Mouse (Mus musculus): ENCODE data around the gene Klhl21.

Klhl21 gene

DNA sequence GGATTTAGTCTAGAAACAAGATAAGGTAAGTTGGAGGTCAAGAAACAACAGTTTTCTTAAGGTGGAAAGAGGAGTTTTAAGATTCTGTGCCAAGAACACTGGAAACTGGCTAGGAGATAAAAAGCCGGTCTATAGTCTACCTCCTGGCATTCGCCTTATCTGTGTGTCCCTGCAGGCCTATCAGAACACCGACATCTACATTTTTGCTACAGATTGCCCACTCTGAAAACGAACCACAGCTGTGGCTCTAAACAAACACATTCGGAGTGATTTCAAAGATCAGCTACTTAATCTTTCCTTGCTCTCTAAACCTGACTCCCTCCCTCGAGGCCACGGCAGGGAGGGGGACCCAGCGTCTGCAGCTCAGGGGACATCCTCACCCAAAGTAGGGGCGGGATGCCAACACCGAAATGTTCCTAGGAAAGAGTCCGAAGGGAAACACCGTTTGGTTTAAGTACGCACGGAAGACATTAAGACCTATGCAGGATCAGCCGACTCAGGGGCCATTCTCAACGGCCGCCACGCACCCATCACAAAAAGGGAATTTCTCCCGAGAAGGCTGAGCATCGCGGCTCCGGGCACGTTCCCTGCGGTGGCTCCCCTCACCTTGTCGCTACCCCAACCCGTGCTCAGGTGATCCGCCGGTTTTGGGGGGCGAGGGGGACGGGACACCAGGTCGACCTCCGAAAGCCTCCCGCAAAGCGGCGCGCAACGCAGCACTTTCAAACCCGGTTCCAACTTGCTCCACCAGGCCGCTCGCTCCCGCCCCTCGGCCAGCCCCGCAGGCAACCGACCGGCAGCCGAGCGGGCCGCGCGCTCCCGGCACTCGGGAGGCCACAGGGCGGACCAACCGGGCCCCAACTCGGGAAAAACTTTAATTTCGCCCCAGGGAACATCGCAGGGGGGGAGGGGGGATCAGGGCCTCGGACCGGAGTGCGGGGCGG lies 14.1 kb upstream of the Klhl21 start:
- ATAC-seq (ENCODE audit: insufficient number of reproducible peaks, low FRiP score, low TSS enrichment) = no peak

DNA sequence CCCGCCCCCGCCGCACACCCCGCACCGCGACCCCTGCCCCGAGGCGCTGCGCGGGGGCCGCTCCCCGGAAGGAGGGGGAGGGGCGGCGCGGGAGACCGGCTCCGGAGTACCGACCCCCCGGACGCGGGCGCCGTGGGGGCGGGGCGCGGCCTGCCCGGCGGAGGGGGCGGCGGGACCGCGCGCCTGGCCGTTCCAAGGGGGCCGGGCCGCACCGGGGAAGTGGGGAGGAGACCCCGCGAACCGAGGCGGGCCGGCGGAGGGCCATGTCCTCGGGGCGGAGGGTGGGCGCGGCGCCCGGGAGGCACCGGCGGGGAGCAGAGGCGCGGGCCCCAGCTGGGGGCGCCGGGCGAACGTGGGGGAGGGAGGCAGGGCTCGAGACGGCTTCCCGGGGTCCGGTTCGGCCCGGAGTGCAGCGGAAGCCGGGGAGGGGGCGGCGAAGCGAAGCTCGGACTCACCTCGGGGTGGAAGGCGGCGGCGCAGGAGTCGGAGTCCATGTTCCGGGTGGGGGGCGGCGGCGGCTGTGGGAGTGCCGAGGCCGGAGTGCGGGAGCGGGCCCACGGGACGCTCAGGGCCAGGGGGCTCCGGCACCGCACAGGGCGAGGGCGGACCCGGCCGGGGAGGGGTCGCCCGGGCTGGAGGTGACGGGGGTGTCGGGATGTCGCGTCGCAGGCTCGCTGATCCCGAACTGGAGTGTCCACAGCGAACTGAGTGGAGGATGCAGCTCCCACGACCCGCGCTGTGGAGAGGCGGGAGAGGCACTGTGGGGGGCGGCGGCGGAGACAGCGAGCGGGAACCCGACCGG lies 13.0 kb upstream of the Klhl21 start:
- ATAC-seq (ENCODE audit: insufficient number of reproducible peaks, low FRiP score, low TSS enrichment) = no peak

DNA sequence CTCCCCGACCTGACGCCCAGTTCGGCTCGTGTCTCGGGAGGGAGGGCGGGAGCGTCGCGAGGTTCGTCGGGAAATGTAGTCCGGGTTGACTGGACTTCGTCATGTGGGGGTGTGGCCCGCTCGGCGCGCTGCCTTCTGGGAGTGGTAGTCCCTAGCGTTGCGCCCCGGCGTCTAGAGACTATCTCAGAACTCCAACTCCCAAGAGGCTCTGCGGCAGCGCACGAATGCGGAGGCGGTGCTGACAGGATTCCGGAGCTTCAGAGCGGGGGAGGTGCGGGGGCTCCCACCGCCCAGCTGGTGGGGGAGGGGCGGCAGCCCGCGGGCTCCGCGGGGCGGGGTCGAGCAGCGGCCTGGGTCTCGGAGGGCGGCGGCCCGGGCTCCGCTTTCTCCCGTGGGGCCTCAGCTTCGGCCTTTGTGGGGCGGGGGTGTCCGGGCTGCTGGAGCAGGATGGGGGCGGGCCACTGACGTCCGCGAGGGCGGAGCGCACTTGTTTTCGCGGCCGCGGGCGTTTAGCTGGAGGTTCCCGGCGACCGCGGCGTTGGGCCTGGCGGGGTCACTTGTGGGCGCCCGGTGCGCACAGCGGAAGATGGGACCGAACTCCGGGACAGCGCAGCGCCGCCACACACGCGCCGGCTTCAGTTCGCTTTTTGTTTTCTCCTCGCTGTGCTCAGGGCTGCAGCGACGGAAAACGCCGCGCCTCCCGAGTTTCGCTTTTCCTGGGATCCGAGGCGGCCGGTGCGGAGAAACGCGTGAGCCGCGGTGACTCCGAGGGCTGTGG lies 12.2 kb upstream of the Klhl21 start, which contains the start of gene Phf13:
Phf13 (minus strand) TSS at position 86 of the 778 bp plus-strand sequence.
- peak; percentile 94 for ATAC-seq (ENCODE audit: insufficient number of reproducible peaks, low FRiP score, low TSS enrichment)

DNA sequence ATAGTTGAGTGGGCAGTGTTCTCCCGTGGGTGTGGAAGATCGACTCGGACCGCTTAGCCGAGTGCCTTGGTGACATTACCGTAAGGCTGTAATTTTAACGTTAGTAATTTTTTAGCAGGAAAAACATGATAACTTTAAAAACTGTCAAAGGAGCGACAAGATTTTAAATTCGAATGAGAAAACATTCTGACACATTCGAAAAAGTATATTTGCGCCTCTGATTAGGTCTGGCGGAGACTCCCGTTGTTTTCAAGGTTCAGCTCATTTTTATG lies 11.7 kb upstream of the Klhl21 start:
- ATAC-seq (ENCODE audit: insufficient number of reproducible peaks, low FRiP score, low TSS enrichment) = no peak

DNA sequence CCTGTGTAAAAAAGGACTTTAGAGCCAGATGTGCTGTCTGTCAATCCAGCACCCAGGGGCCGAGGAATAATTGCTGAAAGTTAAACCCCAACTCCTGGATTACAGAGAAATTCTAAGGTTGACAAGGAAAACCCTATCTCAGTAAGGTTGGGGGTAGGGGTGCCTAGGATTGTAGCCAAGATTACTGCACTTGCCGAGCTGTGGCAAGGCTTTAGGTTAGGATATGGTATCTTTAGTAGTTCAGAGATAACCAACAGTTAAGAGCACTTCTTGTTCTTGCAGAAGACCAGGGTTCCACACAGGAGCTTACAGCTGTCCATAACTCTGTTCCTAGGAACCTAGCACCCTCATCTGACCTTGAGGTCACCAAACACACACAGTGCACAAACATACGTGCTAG lies 10.9 kb upstream of the Klhl21 start:
- ATAC-seq (ENCODE audit: insufficient number of reproducible peaks, low FRiP score, low TSS enrichment) = no peak

DNA sequence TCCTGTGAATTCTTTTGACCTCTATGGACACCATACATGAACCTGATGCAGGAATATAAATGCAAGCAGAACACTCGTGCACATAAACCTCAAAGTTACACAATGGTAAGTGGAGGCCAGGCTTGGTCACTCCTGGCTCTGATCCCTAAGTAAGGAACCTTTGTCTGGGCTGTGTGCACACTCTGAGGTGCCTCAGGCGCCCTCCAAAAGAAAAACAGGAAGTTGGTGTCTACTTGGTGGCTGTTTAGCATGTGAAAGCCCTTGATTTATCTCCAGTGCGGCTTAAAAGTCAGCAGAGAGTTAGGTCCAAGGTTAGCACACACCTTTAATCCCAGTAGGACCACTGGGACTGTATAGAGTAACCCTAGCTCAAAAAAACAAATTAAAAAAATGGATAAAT lies 9.1 kb upstream of the Klhl21 start:
- ATAC-seq (ENCODE audit: insufficient number of reproducible peaks, low FRiP score, low TSS enrichment) = no peak

DNA sequence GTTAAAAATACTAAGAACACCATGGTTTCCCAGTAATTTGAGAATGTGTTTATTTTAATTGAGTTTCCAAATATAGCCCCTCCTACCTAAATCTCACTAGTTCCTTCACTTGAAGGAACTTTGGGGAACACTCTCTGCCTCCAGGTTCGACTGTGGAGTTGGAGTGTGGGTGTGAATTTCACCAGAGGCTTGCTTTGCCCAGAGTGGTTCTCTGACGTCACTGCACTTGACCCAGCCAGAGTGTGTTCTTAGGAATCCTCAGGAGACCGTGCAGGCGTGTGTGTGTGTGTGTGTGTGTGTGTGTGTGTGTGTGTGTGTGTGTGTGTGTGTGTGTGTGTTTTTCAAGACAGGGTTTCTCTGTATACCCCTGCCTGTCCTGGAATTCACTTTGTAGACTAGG lies 7.7 kb upstream of the Klhl21 start:
- no peak for ATAC-seq (ENCODE audit: insufficient number of reproducible peaks, low FRiP score, low TSS enrichment)

DNA sequence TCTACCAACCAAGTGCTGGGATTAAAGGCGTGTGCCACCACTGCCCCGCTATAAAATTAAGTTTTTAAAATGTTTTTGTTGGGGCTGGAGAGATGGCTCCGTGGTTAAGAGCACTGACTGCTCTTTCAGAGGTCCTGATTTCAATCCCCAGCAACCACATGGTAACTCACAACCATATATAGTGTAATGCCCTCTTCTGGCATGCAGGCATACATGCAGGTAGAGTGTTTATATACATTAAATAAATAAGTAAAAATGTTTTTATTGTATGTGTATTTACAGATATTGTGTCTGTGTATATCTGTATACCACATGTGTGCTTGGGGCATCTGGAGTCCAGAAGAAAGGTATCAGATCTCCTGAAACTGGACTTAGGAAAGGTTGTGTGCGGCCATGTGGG lies 7.3 kb upstream of the Klhl21 start:
- no peak for ATAC-seq (ENCODE audit: insufficient number of reproducible peaks, low FRiP score, low TSS enrichment)

DNA sequence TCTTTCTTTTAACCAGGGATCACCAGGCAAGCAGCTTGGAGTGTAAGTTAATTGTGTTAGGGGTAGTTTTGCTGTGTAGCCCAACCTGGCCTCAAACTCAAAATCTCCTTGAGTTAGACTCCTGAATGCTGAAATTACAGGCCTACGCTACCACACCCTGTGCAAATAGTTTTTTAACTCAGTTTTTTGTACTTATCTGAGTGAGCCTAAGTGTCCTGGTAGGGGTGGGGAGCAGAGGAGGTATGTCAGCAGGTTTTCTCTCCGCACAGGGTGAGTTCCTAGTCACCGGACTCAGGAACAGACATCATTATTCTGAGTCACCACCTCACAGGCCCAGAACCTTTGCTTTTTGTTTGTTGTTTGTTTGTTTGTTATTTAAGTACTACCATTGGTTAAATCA lies 6.5 kb upstream of the Klhl21 start:
- ATAC-seq (ENCODE audit: insufficient number of reproducible peaks, low FRiP score, low TSS enrichment) = no peak

DNA sequence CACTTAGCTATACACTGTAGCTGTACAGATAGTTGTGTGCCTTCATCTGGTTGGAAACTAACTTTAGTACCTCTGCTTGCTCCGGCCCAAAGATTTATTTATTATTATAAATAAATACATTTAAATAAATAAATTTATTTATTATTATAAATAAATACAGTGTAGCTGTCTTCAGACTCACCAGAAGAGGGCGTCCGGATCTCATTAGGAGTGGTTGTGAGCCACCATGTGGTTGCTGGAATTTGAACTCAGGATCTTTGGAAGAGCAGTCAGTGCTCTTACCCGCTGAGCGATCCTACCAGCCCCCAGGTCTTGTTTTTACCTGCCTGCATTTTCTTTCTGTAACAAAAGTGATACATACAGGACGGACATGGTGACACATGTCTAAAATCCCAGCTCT lies 2.5 kb upstream of the Klhl21 start:
- ATAC-seq (ENCODE audit: insufficient number of reproducible peaks, low FRiP score, low TSS enrichment) = no peak

DNA sequence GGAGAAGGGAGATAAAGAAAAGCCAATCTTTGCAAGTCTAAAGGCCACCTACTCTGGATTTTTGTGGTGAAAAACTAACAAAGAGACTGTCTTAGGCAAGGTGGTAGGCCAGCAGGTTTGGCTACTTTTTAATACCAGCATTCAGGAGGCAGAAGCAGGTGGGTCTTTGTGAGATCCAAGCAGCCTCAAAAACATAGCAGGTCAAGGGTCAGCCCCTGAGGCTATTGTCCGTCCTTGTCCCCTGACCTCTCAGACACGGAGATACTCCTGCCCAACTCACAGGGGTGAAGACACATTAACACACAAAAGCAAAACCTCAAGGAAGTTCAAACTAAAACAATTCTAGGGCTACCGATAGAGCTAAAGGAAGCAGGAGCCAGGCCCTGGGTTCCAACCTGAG lies 1.8 kb upstream of the Klhl21 start:
- ATAC-seq (ENCODE audit: insufficient number of reproducible peaks, low FRiP score, low TSS enrichment) = no peak

DNA sequence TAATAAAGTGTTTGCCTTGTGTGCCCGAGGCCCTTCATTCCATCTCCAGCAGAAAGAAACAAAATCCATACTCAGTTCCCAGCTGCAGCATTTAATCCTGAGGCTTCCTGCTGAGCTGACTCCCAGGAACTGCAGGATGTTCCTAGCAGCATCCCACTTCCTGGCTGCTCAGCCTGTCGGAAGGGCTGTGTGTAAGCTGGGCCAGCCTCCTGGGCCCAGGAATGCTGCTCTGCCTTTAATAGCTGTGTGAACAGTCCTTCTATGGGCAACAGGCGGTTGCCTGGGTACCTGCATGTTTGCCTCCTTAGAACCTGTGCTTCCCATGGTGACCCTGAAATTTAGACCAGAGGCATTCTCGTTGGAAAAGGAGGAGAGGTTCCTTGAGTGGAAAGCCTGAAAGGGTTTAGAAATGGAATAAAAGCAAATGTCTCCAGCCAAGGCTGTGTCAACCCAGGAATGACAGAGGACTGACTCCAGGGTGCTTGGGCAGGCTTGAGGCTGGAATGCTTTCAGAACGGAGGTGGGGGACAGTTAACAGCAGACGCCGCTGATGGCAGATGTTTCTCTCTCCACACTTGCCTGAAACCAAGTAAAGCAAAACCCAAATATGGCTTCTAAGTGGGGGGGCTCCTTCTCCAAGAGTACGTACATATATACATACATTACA lies 989 bp upstream of the Klhl21 start:
- no peak for ATAC-seq (ENCODE audit: insufficient number of reproducible peaks, low FRiP score, low TSS enrichment)

DNA sequence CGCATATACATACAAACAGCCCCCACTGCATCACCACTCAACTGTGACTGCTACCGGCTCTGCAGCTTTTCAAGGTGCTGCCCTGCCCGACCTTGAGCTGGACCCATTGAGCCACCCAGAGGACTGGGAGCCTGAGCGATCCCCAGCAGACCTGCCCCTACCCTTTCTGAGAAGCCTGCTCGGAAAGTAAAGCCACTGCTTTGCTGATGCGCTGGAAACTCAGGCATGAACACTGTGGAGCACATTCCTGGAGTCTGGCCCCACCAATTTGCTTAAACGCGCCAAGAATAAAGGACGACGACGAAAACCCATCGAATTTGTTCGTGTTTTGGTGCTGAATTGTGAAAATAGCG lies 479 bp upstream of the Klhl21 start:
- no peak for ATAC-seq (ENCODE audit: insufficient number of reproducible peaks, low FRiP score, low TSS enrichment)

DNA sequence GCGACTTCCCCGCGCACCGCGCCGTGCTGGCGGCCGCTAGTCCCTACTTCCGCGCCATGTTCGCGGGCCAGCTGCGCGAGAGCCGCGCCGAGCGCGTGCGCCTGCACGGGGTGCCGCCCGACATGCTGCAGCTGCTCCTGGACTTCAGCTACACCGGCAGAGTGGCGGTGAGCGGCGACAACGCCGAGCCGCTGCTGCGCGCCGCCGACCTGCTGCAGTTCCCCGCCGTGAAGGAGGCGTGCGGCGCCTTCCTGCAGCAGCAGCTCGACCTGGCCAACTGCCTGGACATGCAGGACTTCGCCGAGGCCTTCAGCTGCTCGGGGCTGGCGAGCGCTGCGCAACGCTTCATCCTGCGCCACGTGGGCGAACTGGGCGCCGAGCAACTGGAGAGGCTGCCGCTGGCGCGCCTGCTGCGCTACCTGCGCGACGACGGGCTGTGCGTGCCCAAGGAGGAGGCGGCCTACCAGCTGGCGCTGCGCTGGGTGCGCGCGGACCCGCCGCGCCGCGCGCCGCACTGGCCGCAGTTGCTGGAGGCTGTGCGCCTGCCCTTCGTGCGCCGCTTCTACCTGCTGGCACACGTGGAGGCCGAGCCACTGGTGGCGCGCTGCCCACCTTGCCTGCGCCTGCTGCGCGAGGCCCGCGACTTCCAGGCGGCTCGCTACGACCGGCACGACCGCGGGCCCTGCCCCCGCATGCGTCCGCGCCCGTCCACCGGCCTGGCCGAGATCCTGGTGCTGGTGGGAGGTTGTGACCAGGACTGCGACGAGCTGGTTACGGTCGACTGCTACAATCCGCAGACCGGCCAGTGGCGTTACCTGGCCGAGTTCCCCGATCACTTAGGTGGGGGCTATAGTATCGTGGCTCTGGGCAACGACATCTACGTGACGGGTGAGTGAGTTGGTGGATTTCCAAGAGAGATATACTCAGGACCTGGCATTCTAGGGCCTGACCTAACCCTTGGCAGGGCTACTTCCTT lies 761 bp downstream of the Klhl21 start:
- ATAC-seq (ENCODE audit: insufficient number of reproducible peaks, low FRiP score, low TSS enrichment) = peak; percentile 34; the same call in 1 of the 2 replicates

DNA sequence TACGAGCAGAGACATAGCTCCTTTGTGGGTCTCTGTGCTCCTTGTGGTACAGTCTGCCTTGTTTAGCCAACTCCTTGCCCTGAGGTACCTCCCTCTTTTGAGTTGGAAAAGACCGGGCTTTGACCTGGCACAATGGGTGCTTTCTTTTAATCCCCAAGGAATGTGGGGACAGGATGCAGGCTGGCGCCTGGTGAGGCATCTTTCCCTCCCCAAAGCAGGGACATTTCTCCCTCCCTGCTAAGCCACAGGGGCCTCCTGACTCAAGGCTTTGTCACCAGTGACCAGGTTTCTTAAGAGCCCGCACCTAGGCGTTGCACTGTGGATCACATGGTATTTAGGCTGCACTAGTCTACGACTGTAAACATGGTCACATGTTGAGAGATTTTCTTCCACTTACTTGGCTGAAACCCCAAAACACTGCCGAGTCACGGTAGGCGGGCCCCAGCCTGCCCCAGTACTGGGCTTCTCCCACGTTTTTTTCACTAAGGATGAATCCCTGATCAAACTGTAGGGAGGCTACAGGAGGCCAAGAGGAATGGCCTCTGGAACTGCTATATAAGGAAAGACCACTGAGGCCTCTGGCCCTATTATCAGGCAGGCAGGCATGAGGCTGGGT lies 1.6 kb downstream of the Klhl21 start:
- no peak for ATAC-seq (ENCODE audit: insufficient number of reproducible peaks, low FRiP score, low TSS enrichment)

DNA sequence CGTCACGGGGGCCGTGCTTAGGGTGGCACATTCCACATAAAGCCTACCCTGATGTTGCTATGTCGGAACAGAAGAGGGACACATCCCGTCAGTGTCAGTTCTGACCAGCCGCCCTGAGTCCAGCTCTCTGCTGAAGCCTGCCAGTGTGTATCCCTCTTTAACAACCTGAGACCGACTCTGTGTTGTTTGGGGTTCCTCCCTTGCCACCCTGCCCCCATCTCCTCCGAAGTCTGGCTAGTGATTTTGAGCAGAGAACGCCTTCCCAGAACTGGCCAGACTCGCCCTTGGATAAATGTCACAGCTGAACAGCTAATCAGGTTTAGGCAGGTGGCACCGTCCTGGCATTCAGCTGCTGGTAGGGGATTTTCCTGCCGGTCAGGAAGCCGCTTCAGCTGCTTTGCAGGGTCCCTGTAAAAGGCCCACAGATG lies 2.1 kb downstream of the Klhl21 start:
- no peak for ATAC-seq (ENCODE audit: insufficient number of reproducible peaks, low FRiP score, low TSS enrichment)

DNA sequence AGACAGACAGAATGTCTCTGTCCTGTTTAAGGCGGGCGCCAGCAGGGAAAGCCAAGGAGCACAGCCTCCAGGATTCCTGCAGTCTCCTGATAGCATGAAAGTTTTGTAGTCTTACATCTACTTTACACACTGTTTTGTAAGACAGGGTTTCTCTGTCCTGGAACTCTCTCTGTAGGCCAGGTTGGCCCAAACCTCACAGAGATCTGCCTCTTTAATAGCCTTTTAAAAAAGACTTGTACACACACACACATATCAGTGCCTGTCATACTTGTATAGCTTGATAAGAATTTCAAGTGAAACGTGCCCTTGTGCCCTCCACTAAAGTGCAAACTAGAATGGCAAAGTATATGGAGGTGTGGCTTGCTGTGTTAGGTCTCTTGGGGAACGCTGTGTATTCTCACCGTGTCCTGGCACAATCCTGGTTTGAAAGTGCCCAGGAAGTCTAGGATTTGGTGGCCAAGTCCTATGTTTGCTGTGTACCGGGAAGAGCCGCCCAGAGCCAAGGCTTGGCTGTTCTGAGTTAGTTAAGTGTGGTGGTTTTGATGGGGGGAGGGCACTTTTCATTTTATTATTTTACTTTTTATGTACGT lies 2.7 kb downstream of the Klhl21 start:
- no peak for ATAC-seq (ENCODE audit: insufficient number of reproducible peaks, low FRiP score, low TSS enrichment)

DNA sequence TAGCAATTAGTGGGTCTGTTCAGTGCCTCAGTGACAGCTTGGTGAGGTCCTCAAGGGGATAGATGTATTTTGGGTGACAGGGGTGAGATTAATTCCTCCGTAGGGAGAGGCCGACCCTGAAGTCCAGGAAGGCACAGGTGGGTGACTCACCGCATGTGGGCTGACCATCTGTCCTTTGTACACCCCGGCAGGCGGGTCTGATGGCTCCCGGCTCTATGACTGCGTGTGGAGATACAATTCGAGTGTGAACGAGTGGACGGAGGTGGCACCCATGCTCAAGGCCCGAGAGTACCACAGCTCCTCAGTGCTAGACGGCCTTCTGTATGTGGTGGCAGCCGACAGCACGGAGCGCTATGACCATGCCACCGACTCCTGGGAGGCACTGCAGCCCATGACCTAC lies 3.5 kb downstream of the Klhl21 start:
- no peak for ATAC-seq (ENCODE audit: insufficient number of reproducible peaks, low FRiP score, low TSS enrichment)
